Mouse (Mus musculus) T-helper 2 cell (primary cell): Measurements from ENCODE around the gene Sult4a1.
"Not testable (repeated sequence)": the region's sequence is repeated elsewhere in the genome, so short reads cannot be mapped to it uniquely, and the experiment has no call there.

ENCODE experiments used
- in situ Hi-C: fragments of 300-600 bp; cut with MboI, MseI; formaldehyde crosslinking; loops from one replicate; pipeline ENCODE4 v1.15.1; 2025; ENCODE audit warnings: high pct_unique_total_duplicates

Gene Sult4a1

DNA sequence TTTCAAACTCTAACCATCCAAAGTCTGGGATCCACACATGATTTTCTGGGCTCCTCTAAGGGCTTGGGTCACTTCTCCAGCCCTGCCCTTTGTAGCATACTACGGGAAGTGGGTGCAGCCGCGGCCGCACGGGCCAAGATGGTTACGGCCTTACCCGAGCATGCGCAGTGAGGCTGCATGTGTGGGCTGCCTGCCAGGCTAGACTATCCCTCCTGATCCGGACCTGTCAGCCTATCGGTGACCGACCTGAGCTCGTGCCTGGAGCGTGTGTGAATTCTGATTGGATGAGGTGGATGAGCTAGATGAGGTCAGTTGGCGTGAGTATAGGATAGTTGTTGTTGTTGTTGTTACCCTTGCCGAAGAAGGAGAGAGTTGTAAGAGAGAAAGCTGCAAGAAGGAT is 8.0 kb downstream of the Sult4a1 start:
- in situ Hi-C loops = not testable (repeated sequence)

DNA sequence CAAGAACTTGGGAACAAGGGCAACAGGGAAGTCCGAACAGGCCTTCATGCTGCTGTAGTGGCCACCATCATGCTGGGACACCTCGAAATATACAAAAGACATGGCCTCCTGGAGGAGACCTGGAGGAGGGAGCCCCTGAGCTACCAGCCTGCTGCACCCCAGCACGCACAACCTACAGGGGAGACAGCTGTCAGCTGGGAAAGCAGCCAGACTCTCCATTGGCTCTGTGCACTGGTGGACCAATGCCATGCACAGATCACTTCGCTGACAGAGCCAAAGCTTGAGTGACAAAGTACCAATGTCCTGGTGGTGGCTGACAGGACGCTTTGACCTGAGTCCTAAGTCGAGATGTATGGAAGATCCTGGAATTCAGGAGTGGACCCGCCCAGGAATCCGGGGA is 9.5 kb downstream of the Sult4a1 start:
- in situ Hi-C loops = no loop called here

DNA sequence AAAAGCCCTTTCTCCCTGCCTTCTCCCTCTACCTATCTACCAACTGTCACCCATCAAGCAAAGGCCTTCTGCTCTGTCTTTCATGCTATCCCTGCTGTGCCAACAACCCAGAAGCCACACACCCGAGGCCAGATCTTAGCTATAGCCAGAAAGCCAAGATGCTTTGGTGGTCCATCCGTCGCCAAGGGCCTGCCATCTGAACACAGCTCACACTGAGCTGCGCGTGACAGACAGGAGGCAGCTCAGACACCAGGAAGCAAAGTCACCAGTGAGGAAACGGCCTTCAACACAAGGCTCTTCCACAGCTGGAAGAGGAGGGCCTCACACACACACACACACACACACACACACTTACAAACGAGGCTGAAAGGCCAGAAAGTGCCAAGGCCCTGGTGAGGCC is 10.6 kb downstream of the Sult4a1 start:
- in situ Hi-C loops = no loop called here

DNA sequence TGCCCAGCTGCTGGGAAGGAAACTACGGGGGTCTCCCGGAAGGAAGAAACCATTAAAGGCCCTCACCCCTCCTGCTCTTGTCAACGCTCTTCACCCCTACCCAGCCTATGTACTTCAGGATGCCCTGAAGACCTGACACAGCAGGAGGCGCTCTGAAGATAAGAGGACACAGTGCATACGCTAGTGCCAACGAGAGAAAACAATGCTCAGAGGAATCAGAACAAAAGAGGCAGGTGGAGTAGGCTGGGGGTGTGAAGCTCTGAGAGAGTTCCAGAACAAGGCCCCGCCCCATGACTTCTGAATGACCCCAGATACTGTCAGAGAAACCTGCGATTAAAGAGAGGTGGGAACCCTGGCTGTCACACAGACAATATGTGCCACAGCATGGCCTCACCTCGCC is 18.8 kb downstream of the Sult4a1 start:
- in situ Hi-C loops = no loop called here

DNA sequence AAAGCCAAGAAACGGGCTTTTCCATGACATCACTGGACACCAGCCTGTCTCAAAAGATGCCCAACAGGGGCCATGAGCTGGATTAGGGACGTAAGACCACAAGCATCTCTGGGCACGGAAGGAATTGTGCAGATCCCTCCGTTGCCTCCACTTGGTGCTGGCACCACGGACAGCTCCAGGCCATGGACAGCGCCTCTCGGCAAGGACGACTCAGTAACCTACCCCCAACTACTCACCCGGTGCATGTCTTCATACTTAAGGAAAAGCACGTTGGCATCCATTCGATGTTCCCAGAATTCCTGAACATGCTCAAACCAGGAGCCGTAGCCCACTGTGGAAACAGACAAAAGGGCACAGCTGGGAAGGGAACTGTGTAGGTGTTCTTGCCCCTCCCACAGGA is 19.2 kb downstream of the Sult4a1 start:
- in situ Hi-C loops = no loop called here

DNA sequence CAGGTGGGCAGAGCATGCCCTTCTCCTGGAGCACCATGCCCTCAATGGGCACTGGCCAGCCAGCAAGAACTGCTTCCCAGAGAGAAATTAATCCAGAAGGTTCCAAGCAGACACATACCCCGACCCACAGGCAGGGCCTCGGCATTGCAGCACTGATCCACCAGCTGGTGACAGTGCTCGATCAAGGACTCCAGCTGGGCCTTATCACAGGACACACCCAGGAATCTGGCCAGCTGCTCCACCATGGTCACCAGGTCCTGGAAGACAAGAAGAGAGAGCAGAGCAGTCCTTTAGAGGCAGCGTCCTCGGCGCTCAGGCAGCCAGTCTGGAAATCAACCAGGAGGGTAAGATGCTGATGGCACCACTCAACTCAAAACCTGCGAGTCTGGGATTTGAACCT is 25.5 kb downstream of the Sult4a1 start:
- in situ Hi-C loops = no loop called here

DNA sequence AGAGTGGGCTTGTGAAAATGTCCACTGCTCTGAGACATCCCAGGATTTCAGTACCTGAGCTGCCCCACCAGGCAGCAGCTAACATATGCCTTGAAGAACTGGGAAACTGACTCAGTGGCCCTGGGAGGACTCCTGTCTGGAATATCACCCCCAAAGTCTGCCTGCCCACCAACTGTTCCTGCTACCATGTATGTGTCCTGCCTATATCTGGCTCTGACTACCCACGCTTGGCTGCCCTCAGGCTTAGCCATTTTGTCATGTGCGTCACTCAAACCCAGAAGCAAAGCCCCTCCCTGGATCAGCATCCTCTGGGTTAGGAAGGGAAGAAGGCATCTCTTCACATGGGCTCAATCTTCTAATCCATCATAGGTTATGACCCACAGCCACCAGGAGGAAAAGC is 26.0 kb downstream of the Sult4a1 start:
- in situ Hi-C loops = no loop called here

DNA sequence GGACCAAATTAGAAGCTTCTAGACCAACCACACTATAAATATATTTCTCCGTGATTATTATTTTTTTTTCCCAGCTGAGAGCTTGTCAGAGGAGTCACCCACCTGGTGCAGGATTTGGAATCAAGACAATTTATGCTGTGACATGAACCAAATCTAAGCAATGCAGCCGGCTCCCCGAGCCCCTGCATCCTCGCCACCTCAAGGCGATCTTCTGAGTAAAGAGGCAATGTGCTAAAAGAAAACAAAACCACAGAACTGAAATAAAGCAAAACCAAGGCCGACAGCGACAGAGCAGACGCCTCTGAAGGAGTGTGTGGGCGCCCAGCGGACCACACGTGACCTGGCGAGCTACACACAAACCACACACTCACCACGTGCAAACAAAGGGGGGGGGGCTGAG is 26.9 kb downstream of the Sult4a1 start:
- in situ Hi-C loops = no loop called here

DNA sequence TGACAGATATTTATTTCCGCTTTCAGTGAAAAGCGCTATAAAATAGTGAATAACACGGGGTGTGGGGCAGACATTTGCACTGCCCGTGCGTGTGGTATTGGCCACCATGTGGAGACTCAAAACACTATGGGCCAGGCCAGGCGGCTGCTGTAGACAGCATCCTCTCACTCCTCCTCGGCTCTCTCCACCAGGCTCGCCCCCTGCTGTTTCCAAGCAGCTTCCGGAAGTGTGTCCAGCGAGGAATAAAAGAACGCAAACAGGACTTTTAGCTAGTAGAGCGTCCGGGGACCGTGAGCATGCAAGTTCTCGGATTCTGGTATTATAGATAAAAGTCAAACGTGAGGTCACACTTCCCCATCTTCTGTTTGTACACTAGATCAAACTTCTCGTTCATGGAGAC is 28.4 kb downstream of the Sult4a1 start:
- in situ Hi-C loops = no loop called here

DNA sequence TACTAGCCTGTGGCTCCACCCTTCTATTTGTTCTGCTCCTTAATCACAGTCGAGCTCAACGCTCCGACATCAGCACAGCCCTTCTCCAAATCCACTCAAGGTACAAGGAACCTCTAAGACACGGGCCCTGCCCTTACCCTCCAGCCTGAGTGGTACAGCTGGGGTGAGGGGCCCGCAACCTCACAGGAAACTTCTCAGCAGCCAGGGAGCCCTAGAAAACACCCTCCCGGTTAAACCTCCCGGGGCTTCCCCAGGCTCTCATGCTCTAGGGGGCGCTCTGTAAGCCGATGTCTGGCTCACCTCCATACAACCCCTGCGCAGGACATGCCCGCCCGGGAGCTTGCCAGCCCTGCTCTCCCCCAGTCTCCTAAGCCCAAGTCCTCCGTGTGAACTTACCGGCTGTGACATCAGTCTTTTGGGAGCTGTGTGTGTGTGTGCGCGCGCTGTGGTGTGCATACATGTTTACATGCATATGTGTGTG is 30.8 kb downstream of the Sult4a1 start:
- in situ Hi-C loops = no loop called here

DNA sequence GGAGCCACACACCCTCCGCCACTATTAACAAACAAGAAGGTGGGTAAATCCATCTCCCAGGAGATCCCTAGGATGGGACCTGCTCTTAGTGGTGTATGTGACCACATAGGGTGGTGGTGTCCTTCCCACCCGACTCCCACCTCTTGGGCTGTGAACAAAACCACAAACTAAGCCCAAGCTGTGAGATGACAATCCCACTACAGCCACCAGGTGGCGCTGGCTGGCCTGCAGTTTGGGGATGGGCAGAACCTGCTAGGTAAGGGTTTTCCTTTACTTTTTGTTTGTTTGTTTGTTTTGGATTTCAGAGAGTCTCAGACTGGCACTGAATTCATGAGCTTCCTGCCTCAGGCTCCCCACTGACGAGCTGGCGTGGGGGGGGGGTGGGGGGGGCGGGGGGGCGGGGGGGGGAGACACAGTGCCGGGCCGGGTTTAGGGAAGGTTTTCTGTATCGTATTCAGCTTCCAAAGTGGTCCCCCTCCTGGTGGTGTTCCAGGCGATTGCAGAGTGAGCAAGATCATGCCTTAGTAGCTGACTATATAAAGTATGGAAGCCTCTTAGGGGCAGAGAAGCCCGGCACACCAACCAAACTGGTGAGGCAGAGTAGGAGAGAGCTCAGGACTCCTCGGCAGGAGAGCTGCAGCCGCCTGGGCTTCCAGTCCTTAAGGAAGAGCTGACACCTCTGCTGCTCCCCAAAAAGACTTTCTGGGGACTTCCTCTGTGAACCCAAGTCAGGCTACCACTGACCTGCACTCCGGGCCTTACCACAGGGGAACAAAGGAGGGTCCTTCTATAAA is 31.4 kb downstream of the Sult4a1 start:
- in situ Hi-C loops = no loop called here

DNA sequence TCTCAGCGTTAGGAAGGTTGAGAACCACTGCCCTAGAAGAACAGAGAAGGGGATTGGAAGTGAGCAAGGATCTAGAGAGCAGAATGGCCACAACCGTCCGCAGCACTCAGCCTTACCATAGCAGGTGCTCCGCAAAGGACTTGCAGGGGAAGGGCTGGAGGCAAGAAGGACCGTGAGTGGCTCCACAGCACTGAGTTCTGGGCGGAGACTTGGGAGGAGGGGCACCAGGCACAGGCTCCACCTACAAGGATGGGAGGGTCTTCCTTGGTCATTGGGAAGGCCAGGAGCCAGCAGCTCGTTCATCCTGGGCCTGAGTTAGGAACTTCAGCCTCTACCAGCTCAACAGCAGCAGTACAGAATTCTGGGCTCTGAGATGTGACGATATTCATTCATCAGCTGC is 32.5 kb downstream of the Sult4a1 start:
- in situ Hi-C loops = no loop called here

DNA sequence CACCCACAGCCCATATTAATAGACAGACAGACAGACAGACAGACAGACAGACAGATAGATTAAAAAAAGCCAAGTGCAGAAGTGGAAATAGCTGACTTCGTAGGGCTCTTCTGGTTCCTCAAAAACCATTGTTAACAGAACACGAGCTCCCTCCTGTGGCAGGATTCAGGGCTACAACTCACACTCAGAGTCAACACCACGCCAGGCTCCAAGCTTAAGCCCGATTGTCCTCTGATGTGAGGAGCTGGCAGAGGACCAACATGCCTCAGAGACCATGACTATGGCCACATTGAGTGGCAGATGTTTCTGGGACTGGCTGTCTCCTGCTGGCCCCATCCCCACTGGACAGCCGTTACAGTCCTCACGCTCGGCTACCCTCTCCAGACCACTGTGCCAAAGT is 33.3 kb downstream of the Sult4a1 start:
- in situ Hi-C loops = no loop called here

DNA sequence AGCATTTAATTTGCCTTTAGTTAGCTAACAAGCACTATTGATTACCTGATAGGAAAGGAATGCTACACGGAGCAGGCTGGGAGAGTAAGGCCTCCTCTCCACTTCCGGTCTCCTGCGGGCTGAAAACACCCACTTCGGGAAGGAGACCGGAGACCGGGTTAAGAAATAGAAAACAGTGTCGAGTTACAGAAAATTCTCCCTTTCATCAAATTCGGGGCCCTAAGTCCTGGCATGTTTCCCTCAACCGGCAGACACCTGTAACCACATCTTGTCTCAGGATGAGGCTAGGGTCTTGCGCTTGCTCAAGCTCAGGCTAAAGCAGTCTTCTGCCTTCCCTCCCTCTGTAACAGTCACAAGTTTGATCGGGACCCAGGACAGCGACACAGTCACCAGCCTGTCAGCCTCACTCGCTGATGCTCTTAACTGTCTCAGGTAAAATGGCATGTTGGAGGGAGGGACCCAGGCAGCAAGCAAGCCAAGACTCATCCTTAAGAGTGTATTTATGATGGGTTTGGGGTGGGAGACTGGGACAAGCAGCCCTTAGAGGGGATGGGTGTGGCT is 35.4 kb downstream of the Sult4a1 start:
- in situ Hi-C loops = no loop called here

DNA sequence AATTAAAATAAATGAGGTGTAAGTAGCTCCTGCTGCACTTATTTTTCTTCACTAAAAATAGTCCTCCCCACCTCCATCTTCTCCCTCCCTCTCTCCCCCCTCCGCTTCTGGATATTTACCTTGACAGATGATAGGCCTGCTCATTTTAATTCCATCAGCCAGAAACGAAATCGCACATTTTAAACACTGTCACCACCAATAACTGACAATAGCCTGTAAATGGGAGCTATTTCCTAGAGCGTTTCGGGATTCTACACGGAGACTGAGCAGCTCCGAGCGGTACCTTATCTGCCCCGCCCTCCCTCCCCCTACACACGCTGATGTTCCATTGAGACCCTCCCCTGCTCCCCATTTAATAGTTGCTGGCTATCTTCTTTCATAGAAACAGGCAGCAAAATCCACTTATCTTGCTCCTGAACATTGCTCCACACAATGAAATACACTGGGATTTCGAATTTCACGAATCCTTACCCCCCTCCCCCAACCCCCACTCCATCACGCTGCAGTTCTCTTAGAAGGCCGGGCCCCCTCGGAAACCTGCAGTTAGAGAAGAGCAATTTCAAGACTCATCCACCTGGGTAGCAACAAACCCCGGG is 36.0 kb downstream of the Sult4a1 start:
- in situ Hi-C loops = no loop called here

DNA sequence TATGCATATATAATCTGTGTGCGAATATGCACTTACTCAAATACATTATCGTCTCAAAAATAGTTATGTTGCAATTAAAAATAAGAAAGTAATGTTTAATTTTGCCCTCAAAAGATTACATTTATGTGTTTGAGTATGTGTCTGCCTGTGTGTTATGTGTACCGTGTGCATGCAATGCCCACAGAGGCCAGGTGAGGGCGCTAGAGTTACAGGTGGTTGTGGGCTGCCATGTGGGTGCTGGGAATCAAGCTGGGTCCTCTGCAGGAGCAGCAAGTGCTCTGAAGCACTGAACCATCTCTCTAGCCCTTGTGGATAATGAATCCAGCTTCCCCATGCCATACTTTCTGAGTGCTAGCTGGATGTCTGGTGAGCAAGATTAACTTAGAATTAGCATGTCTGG is 39.9 kb downstream of the Sult4a1 start:
- in situ Hi-C loops = no loop called here

DNA sequence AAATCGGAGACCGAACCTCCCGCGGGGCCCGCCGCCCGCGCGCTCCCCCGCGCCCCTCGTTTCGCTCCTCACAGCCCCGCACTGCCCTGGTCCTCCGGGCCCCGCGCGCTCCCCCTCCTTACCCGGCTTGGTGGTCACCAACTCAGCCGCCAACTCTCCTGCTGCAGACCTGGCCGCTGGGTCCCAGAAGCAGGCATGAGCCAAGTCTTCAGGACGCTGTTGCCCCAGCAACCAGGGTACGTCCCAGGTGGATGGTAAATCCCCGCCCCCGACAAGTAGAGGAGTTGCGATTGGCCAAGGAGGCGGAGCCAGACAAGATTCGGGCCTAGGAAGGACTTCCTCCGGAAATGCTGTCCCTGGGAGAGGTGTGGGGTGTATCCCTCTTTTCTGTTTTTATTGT is 40.4 kb downstream of the Sult4a1 start, which contains the start of gene Efcab6:
TSS of gene Efcab6 (minus strand) at position 240 of the 400 bp plus-strand sequence.
- in situ Hi-C loops = no loop called here

DNA sequence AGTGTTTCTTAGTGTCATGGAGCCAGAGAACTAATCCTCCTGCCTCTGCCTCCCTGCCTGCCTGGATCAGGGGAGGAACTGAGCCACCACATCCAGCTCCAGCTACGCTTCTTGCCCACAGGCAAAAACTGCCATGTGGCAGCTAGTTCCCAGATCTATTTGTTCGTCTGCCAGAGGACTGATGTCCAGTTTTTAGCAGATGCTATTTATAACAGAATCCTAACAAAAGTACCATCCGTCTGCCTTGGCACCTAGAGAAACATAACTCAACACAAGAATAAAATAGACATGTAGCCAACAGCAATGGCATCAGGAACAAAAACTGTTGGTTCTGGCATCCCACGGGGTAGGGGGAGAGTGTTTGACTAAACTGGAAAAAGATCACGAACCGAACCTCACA is 46.7 kb downstream of the Sult4a1 start:
- in situ Hi-C loops = no loop called here

DNA sequence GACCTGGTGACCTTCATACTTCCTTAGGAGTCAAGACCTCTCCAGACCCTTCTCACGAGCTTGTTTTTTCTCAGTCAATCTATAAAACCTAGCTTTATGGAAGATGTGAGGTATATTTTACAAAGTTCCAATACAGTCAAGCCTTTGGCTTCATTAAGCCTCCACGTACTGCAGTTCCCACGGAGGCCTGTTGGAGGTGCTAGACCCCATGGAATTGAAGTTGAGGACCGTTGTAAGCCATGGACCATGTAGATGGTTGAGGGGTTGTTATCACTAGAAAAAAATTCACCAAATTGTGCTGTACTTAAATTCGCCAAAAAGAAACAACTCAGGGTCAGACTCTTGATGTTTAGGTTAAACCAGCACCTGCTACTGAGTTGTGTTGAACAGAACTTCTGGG is 49.5 kb downstream of the Sult4a1 start:
- in situ Hi-C loops = no loop called here

DNA sequence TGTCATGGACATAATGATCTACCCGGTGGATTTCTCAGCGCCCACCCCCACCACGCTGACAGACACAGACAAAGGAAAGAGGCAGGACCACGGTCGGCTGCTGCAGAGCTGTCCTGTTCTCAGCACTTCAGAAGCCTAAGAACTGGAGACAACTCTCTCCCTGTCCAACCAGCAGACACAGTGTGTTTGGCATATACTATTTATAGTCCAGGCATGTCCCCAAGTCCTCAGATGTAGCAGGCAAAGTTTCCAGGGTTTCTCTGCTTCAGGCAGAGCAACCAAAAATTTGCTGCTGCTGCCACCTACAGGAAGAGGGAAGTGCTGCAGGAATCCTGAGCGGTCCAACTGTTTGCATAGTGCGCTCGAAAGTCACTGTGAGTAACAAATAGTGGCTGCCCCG is 51.7 kb downstream of the Sult4a1 start:
- in situ Hi-C loops = no loop called here

DNA sequence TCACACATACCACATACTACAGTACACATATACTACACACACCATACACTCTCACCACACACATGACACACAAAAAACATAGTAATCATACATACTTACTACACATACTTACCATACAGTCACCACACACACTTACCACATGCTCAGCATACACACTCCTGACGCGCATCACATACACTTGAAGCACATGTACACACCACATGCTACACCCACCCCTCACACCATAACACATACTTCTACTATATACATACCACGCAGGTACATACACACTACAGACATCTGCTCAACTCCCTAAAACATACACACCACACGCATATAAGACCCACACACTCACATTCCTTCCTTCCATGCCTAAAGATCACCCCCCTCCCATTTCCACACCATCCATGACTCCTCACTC is 52.3 kb downstream of the Sult4a1 start:
- in situ Hi-C loops = no loop called here

DNA sequence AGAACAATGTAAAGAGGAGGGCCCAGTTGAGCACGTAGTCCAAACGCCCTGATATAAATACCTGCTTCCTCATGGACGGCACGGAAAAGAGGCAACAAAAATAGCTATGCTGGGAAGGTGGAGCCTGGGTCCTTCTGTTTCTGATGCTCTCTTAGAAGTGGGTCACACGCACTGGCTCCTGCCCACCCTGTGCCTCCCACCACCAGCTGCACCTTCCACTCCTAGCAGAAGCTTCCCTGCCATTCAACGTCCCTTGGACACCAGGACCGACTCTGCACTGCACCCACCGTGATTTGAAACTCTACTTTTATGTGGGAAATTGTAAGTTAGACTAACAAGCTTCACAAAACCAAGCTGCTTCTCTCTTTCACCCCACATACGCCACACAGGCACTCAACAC is 53.2 kb downstream of the Sult4a1 start:
- in situ Hi-C loops = no loop called here

DNA sequence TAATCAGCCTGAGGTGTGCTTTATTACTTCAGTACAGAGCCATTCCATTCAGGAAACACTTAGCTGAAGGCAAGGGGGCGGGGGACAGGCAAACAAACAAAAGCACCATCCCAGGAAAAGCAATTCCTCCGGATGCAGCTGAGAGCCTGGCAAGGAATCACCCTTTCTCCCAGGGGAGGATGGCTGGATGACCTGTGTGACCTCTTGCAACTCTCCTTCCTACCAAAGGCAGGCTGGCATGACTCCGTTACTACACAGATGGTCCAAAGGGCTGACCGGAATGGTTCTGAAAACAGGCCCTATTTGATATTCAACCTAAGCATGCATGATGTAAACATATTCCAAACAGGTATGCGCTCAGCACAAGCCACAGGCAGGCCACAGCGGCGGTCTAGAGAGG is 56.0 kb downstream of the Sult4a1 start:
- in situ Hi-C loops = no loop called here
